Mouse (Mus musculus): ENCODE results near the gene Gpbp1. TPM values are rescaled to one million over a fixed set of nuclear protein-coding genes. Genes with fewer than 3 reads are reported as not detected.
A peak's percentile ranks its signal among the peaks of the same experiment; 100 is the strongest.

Gpbp1 gene
- polyA plus RNA-seq, 1 experiment from 2014 or later: 131 TPM

DNA sequence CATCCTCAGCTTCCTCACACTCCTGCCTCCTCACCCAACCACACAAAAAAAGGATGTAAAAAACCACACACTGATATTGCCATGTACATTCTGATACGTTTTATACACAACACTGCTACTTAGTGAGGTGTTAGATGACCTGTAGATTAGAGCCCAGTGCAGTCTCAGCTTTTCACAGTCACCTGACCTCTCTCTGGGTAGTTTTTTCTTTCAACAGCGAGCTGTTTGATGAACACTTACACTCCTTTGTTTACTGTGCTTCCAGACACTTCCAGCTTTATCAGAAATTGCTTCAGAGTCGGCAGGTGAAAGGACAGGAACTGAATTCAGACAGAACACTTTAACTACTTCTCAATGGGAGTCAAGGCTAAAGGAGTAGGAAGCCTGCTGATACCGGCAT lies 30.5 kb upstream of the Gpbp1 start:
- H3K9ac ChIP-seq (ENCODE audit: low read length): no peak overlapping the region
- H3K27ac ChIP-seq (replicated peaks; ENCODE audit: low read depth, low read length): no peak overlapping the region
- no peak overlapping the region for H3K4me2 ChIP-seq (ENCODE audit: low read depth, severe bottlenecking)
- H3K27me3 ChIP-seq (ENCODE audit: control insufficient read depth, insufficient read depth, low read length): no peaks in the 10 kb centered on the region
- no peaks in the 10 kb centered on the region for H3K9me3 ChIP-seq (ENCODE audit: control insufficient read depth, low read length)
- no peak overlapping the region for H3K4me3 ChIP-seq (ENCODE audit: low read depth, low read length)
- ATAC-seq (ENCODE audit: insufficient number of reproducible peaks, low FRiP score, low TSS enrichment, low read depth): no peak
- H3K4me1 ChIP-seq (ENCODE audit: control insufficient read depth, insufficient read depth, low read length): no peaks in the 10 kb centered on the region
- no peaks in the 10 kb centered on the region for H3K36me3 ChIP-seq (ENCODE audit: control insufficient read depth, insufficient read depth, low read length)
- whole genome bisulfite sequencing: 70% methylated on average over 4 of the region's 4 CpGs
- no peak for DNase-seq (ENCODE audit: low spot score)

DNA sequence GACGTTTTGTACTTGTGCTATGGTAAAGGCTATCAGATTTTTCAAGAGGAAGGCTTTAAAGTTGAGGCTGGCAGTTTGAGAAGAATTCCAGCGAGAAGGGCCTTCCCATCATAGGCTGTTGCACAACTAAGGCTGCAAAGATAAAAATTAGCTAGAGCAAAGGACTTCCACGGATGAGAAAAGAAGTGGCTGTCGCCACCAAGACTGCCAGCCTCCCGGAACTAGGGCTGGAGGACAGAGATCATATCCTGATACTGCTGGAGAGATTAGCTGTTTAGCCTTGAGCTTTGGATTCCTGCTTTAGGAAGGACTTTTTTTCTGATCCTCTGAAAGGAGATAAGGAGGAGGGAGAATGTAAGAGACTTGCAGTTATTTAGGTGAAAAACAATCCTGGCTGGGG lies 28.4 kb upstream of the Gpbp1 start:
- Histone ChIP-seq H3K27me3 (ENCODE audit: control insufficient read depth, insufficient read depth, low read length) (no peaks in the 10 kb centered on the region), H3K4me1 (ENCODE audit: control insufficient read depth, insufficient read depth, low read length) (no peaks in the 10 kb centered on the region), H3K4me2 (ENCODE audit: low read depth, severe bottlenecking) (no peak overlapping the region), H3K4me3 (ENCODE audit: low read depth, low read length) (no peak overlapping the region), H3K9ac (ENCODE audit: low read length) (no peak overlapping the region), H3K9me3 (ENCODE audit: control insufficient read depth, low read length) (no peaks in the 10 kb centered on the region), H3K27ac (replicated peaks; ENCODE audit: low read depth, low read length) (no peak overlapping the region), H3K36me3 (ENCODE audit: control insufficient read depth, insufficient read depth, low read length) (no peaks in the 10 kb centered on the region)
- ATAC-seq (ENCODE audit: insufficient number of reproducible peaks, low FRiP score, low TSS enrichment, low read depth) (no peak), DNase-seq (ENCODE audit: low spot score) (no peak)
- WGBS: 74% methylated on average over 5 of the region's 5 CpGs

GRCm38 (mm10) chr13:111516385-111517150 lies 26.7 kb upstream of the Gpbp1 start:
- ATAC-seq (ENCODE audit: insufficient number of reproducible peaks, low FRiP score, low TSS enrichment, low read depth): no peak
- H3K4me3 ChIP-seq (ENCODE audit: low read depth, low read length): no peak overlapping the region
- H3K36me3 ChIP-seq (ENCODE audit: control insufficient read depth, insufficient read depth, low read length): no peaks in the 10 kb centered on the region
- 85% methylated on average over 7 of the region's 7 CpGs for WGBS
- no peaks in the 10 kb centered on the region for H3K27me3 ChIP-seq (ENCODE audit: control insufficient read depth, insufficient read depth, low read length)
- H3K4me1 ChIP-seq (ENCODE audit: control insufficient read depth, insufficient read depth, low read length): no peaks in the 10 kb centered on the region
- H3K9me3 ChIP-seq (ENCODE audit: control insufficient read depth, low read length): no peaks in the 10 kb centered on the region
- no peak overlapping the region for H3K9ac ChIP-seq (ENCODE audit: low read length)
- H3K27ac ChIP-seq (replicated peaks; ENCODE audit: low read depth, low read length): no peak overlapping the region
- H3K4me2 ChIP-seq (ENCODE audit: low read depth, severe bottlenecking): no peak overlapping the region
- DNase-seq (ENCODE audit: low spot score): no peak

DNA sequence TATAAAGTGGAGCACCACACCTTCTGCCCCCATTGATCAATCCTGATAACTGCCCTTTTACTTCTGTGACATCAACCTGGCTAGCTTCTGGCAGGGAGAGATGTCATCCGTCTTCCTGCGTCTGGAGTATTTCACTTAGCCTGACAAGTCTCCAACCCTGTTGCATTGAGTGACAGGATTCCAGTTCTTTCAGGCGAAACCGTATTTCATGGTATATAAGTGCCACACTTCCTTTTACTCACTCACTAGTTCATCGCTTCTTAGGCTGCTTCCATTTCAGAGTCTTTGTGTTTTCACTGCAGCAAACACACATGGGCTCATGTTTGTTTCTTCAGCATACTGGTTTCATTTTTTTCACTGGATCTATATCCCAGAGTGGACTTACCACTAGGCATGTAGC lies 19.5 kb upstream of the Gpbp1 start:
- no peak for ATAC-seq (ENCODE audit: insufficient number of reproducible peaks, low FRiP score, low TSS enrichment, low read depth)
- no peak overlapping the region for H3K4me3 ChIP-seq (ENCODE audit: low read depth, low read length)
- no peaks in the 10 kb centered on the region for H3K27me3 ChIP-seq (ENCODE audit: control insufficient read depth, insufficient read depth, low read length)
- H3K4me1 ChIP-seq (ENCODE audit: control insufficient read depth, insufficient read depth, low read length): no peaks in the 10 kb centered on the region
- no peak overlapping the region for H3K4me2 ChIP-seq (ENCODE audit: low read depth, severe bottlenecking)
- no peak overlapping the region for H3K9ac ChIP-seq (ENCODE audit: low read length)
- no peaks in the 10 kb centered on the region for H3K9me3 ChIP-seq (ENCODE audit: control insufficient read depth, low read length)
- WGBS: 26% methylated on average over 5 of the region's 5 CpGs
- H3K27ac ChIP-seq (replicated peaks; ENCODE audit: low read depth, low read length): no peak overlapping the region
- DNase-seq (ENCODE audit: low spot score): no peak
- H3K36me3 ChIP-seq (ENCODE audit: control insufficient read depth, insufficient read depth, low read length): no peaks in the 10 kb centered on the region

- no peak overlapping the region for H3K27ac ChIP-seq (replicated peaks; ENCODE audit: low read depth, low read length)
- no peaks in the 10 kb centered on the region for H3K4me1 ChIP-seq (ENCODE audit: control insufficient read depth, insufficient read depth, low read length)
- H3K9ac ChIP-seq (ENCODE audit: low read length): no peak overlapping the region
- H3K9me3 ChIP-seq (ENCODE audit: control insufficient read depth, low read length): no peaks in the 10 kb centered on the region
- no peak overlapping the region for H3K4me3 ChIP-seq (ENCODE audit: low read depth, low read length)
- no peak overlapping the region for H3K4me2 ChIP-seq (ENCODE audit: low read depth, severe bottlenecking)
- no peaks in the 10 kb centered on the region for H3K27me3 ChIP-seq (ENCODE audit: control insufficient read depth, insufficient read depth, low read length)
- 71% methylated on average over 6 of the region's 6 CpGs for WGBS
- DNase-seq (ENCODE audit: low spot score) (no peak), ATAC-seq (ENCODE audit: insufficient number of reproducible peaks, low FRiP score, low TSS enrichment, low read depth) (no peak)
- H3K36me3 ChIP-seq (ENCODE audit: control insufficient read depth, insufficient read depth, low read length): no peaks in the 10 kb centered on the region
Observed at GRCm38 (mm10) chr13:111508645-111509044, 18.7 kb upstream of the Gpbp1 start.

DNA sequence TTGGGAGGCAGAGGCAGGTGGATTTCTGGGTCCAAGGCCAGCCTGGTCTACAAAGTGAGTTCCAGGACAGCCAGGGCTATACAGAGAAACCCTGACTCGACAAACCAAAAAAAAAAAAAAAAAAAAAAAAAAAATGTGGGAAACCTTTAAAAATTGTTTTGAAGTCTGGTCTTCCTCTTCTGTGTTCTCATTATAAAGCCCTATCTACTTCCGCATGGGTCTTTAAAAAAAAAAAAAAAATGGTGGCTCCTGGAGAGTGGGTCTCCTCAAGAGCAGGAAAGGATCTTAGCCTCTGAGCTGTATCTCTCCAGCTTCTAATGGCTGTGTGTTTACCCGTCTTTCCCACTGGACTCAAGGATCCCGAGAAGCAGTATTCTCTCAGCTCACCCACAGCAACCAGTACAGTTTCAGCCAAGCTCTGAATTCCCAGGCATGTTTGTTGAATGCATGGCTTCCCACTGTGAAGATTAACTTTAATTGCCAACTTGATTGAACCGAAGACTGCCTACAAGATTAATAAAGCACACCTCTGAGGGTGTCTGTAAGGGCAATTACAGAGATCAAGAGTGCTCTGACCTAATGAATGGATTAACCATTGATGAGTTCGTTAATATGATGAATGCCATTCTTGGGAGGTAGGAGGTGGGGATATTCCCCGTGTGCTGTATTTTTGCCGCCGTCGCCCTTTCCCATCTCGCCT lies 4.6 kb upstream of the Gpbp1 start:
- DNase-seq (ENCODE audit: low spot score): no peak
- WGBS: 55% methylated on average over 11 of the region's 11 CpGs
- H3K27ac ChIP-seq (replicated peaks; ENCODE audit: low read depth, low read length): no peak overlapping the region
- H3K9ac ChIP-seq (ENCODE audit: low read length): no peak overlapping the region
- no peaks in the 10 kb centered on the region for H3K9me3 ChIP-seq (ENCODE audit: control insufficient read depth, low read length)
- no peaks in the 10 kb centered on the region for H3K4me1 ChIP-seq (ENCODE audit: control insufficient read depth, insufficient read depth, low read length)
- no peak overlapping the region for H3K4me3 ChIP-seq (ENCODE audit: low read depth, low read length)
- 0 out of 2 replicates have a peak, but pooled peaks cover 7% of the 10 kb centered on the region for H3K27me3 ChIP-seq (ENCODE audit: control insufficient read depth, insufficient read depth, low read length)
- H3K36me3 ChIP-seq (ENCODE audit: control insufficient read depth, insufficient read depth, low read length): no peaks in the 10 kb centered on the region
- H3K4me2 ChIP-seq (ENCODE audit: low read depth, severe bottlenecking): no peak overlapping the region
- ATAC-seq (ENCODE audit: insufficient number of reproducible peaks, low FRiP score, low TSS enrichment, low read depth): no peak

GRCm38 (mm10) chr13:111491046-111491756 lies 1.3 kb upstream of the Gpbp1 start:
- H3K9ac ChIP-seq (ENCODE audit: low read length): no peak overlapping the region
- peak overlapping the region; percentile 72 for H3K4me2 ChIP-seq (ENCODE audit: low read depth, severe bottlenecking)
- WGBS: 19% methylated on average over 13 of the region's 13 CpGs
- no peak for DNase-seq (ENCODE audit: low spot score)
- no peaks in the 10 kb centered on the region for H3K36me3 ChIP-seq (ENCODE audit: control insufficient read depth, insufficient read depth, low read length)
- H3K9me3 ChIP-seq (ENCODE audit: control insufficient read depth, low read length): no peaks in the 10 kb centered on the region
- H3K27me3 ChIP-seq (ENCODE audit: control insufficient read depth, insufficient read depth, low read length): 0 out of 2 replicates have a peak, but pooled peaks cover 7% of the 10 kb centered on the region
- peak overlapping the region; percentile 47; the same call in 1 of the 2 replicates for H3K4me3 ChIP-seq (ENCODE audit: low read depth, low read length)
- no peak overlapping the region for H3K27ac ChIP-seq (replicated peaks; ENCODE audit: low read depth, low read length)
- ATAC-seq (ENCODE audit: insufficient number of reproducible peaks, low FRiP score, low TSS enrichment, low read depth): no peak
- H3K4me1 ChIP-seq (ENCODE audit: control insufficient read depth, insufficient read depth, low read length): no peaks in the 10 kb centered on the region

- Histone ChIP-seq H3K27me3 (ENCODE audit: control insufficient read depth, insufficient read depth, low read length) (0 out of 2 replicates have a peak, but pooled peaks cover 7% of the 10 kb centered on the region), H3K27ac (replicated peaks; ENCODE audit: low read depth, low read length) (peak overlapping the region; percentile 96), H3K9ac (ENCODE audit: low read length) (peak overlapping the region; percentile 86), H3K36me3 (ENCODE audit: control insufficient read depth, insufficient read depth, low read length) (no peaks in the 10 kb centered on the region), H3K4me1 (ENCODE audit: control insufficient read depth, insufficient read depth, low read length) (0 out of 2 replicates have a peak, but pooled peaks cover 6% of the 10 kb centered on the region), H3K4me3 (ENCODE audit: low read depth, low read length) (peak overlapping the region; percentile 91), H3K4me2 (ENCODE audit: low read depth, severe bottlenecking) (no peak overlapping the region), H3K9me3 (ENCODE audit: control insufficient read depth, low read length) (no peaks in the 10 kb centered on the region)
- WGBS: 0% methylated on average over 16 of the region's 33 CpGs
- DNase-seq (ENCODE audit: low spot score) (no peak), ATAC-seq (ENCODE audit: insufficient number of reproducible peaks, low FRiP score, low TSS enrichment, low read depth) (no peak)
Observed at GRCm38 (mm10) chr13:111489502-111489801, 459 bp downstream of the Gpbp1 start.

All from limb, embryonic 11.5 days (tissue).